Mouse (Mus musculus): ENCODE measurements around the gene Cfap44.

The Cfap44 gene

DNA sequence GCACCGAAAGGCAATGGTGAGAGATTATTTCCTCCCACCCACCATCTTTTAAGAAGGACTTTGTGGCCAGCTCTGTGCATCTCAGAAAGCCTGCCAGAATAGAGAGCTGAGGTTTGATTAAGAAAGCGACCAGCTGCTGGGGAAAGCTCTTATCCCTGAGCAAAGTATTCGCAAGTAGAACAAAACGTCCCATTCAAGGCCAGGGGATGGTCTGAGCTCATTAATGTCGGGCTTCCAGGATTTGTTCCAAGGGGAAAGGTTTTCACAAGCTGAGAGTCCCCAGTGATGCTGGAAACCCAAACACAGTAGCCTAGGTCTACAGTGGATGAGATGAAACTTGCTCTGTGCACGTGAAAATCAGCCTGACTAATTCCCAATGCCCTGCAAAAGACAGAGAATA is 99.3 kb downstream of the Cfap44 start:
- no peak for DNase-seq (ENCODE audit: low read depth in 2 of 2, low spot score in 2 of 2)

DNA sequence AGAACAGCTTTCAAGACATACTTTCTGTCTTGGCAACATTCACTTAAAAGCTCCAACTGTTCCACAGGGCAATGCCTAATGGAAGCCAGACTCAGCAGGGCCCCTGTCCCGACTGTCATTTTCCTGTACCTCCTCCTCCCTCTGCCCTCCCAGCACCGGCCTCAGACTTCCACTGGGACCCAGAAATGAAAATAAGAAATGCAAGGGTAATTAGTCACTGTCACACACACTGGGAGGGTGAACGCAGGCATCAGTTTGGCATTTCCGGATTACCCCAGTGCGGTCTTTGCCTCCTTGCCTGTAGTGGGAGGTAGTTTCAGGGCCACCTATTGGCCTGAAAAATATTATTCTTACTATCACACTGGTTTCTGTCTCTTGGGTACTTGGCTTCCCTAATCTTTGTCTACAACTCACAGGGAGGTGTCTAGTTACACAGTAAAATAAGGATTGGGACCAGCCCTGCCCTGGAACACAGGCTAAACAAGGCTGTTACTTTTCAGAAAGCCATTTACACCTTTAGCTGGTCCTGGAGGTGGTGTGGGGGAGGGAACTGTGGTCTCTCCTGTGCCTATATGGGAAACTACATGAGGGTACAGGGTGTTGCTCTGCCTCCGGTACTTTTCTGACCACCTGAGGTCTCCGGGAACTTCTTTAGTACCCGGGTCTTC is 100.0 kb downstream of the Cfap44 start:
- no peak for DNase-seq (ENCODE audit: low read depth in 2 of 2, low spot score in 2 of 2)

DNA sequence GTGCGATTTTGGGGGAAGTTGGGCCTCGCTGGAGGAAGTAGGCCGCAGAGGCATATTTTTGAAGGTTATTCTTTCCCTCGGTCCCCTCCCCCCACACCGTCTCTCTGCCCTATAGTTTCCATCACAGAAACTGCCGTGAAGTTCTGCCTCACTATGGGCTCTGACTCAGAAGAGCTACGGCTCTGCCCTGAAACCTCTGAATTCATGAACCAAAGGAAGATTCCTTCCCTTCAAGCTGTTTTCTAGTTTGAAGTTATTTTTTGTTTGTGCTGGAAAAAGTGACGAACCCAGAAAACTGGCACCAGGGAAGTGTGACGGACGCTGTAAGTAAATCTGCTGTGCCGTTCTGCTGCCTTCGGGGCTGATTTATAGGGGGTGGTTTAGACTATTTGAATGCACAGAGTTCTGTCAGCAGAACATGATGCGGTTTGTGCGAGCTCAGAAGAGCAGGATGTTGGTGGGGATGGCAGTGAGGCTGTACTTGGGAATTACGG is 102.4 kb downstream of the Cfap44 start:
- no peak for DNase-seq (ENCODE audit: low read depth in 2 of 2, low spot score in 2 of 2)

DNA sequence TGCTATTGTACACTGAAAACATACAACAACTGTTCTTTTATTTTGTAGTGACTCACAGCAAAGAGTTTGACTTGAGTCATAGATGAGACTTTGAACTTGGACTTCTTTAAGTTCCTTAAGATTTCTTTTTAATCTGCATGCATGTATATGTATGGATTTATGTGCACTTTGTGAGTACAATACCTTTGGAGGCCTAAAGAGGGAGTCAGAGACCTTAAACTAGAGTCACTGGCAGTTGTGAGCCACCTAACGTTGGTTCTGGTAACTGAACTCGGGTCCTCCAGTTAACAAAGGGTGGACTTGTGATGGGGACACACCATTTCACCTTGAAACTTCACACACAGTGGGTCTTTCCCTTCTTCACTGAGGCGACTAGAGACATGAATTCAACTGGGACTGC is 103.9 kb downstream of the Cfap44 start:
- no peak for DNase-seq (ENCODE audit: low read depth in 2 of 2, low spot score in 2 of 2)

DNA sequence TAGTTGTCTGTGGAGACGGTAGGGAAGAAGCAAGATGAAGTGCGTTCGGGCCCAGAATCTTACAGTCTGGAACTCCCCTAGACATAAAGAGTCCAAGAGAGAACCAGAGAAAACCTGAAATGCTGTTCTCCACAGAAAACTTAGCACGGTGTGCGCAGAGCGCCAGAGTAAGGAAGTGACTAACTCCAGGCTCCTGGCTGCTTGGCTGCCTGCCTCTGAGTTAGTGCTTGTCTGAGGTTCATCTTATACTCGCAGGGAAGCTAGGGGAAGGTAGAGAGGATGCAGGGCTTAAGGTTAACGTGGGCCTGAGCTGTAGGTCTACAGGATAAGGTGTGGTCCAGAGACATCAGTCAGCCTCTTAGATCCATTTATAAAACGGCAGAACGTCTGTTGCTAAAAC is 107.2 kb downstream of the Cfap44 start:
- DNase-seq (ENCODE audit: low read depth in 2 of 2, low spot score in 2 of 2) = no peak

DNA sequence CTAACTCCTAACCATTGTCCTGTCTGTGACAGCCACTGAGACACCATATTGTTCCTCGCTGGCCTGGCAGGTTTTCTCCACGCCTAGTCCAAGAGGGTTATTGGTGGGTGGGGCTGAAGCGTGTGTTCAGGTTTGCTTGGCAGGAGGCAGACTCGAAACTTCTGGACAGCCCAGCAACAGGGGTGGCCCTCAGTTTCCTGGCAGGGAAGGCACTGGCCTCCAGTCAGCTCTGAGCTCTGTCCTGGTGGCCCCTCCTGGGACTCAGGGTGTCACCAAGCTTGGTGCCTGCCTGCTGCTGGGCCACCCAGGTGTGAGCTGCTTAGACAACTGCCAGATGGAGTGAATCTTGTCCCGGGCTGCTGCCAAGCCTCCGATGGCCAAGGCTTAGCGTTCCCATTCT is 107.7 kb downstream of the Cfap44 start:
- DNase-seq (ENCODE audit: low read depth in 2 of 2, low spot score in 2 of 2) = no peak

DNA sequence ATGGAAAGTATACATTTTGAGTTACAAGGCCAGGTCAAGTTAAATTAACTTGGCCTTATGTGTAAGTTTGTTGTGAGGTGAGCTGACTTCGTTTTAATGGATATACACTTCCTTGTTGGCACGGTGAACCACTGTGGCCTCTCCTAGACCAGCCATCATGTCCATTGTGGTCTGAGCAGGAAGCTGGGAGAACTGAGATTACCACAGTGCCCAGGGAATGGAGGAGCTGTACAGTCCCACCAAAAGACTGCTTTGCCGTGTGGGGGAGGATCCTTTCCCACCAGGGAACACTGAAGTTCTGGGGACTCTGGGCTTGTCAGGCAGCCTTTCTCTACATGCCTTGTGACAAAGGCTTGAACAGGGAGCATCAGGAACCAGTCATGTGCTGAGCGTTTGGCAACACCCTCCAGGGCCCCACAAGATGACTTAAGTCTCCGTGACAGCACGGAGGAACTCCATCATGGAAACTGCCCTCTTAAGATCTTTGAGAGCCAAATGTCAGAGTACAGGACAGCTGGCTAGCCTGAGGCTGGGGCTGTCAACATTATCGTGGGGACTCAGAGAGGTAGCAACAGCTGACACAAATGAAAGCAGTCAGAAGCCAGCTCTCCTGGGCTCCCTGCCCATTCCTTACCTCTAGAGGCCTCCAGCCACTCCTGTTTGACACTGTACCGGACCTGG is 108.4 kb downstream of the Cfap44 start:
- DNase-seq (ENCODE audit: low read depth in 2 of 2, low spot score in 2 of 2) = no peak

DNA sequence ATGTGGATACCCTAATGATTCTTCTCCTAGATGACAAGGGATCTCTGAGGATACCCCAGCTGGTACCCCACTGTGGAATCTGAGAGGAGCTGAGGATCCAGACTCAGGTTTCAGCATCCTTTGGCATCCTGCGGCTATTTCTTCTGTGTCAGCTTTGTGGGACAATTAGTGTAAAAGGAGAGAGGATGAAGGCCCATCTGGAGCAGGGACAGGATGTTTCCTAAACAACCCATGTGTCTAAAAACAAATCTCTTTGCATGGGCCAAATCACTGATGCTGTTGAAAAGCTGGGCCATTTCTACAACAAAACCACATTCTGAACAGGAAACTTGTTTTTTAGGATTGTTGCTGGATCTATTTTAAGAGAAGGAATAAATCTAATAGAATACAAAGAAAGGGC is 110.6 kb downstream of the Cfap44 start:
- no peak for DNase-seq (ENCODE audit: low read depth in 2 of 2, low spot score in 2 of 2)

DNA sequence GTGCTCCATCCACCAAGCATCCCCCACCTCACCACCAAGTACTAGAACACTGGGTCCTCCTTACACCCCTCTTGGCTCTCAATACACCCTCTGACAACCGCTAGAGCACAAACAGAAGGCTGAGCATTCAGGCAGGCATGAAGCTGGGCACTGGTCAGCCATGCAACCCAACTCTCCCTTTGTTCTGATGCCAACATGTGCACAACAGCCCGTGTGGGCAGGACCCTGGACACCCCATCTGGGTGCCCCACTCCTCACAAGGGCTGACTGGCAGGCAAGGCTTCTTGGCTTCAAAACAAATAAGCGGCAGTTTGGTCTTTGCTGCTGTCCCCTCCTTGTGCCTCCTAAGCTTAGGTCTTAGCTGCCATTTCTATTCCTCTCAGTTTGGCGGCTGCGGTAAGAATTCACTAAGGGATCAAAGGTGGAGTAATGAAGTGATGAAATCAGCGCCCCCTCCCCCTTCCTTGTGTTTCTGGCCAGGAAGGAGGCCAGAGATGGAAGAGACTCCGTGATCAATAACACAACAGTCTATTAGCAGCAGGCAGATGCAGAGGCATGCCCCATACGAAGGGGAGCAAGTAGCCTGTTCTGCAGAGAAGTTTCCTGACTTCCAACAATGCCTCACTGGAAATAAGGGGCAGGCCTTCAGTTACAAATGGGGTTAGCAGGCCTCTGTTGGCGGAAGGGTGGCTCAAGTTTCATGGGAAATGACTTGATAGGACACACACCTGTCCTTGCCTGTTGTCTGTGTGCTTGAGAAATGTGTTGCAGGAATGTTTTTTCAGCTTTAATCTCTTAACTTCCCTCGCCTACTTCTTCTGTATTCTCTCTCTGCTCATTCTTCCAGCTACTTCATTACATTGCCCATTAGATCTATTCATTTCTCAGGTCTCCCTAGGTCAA is 112.7 kb downstream of the Cfap44 start:
- no peak for DNase-seq (ENCODE audit: low read depth in 2 of 2, low spot score in 2 of 2)

DNA sequence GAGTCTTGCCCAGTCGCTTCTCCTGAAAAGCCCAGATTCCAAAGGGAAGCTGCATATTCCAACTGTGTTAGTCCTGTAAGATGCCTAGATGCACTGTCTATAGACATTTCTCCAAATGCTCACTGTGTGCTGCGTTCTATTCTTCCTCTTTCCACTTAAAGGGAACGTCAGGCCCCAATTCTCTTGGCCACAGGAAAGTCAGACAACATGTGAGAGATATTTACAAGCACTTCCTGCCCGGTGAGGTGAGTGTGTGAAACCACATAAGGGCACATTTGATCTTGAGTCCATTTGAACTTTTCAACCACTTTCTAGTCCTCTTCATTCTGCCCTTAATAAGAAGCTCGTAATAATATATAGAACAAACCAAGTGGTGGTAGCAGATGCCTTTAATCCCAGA is 113.4 kb downstream of the Cfap44 start:
- no peak for DNase-seq (ENCODE audit: low read depth in 2 of 2, low spot score in 2 of 2)

DNA sequence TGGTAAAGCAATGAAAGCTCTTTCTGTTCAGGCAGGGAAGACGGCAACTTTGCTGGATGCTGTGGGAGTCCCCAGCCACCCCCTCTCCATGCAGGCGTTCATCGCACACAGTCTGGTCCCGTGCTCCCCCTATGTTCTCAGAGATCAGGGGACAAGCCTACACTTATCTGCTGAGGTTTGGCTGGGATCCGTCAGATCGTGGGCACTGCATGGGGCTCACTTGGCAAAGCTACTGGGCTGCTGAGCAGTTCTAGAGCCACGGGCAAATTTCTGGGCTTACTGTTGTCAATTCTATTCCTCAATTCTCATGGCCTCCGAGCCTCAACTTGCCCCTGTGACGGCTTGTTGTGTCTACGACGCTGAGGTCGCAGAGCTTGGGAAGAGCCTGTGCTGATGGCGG is 114.2 kb downstream of the Cfap44 start:
- no peak for DNase-seq (ENCODE audit: low read depth in 2 of 2, low spot score in 2 of 2)

DNA sequence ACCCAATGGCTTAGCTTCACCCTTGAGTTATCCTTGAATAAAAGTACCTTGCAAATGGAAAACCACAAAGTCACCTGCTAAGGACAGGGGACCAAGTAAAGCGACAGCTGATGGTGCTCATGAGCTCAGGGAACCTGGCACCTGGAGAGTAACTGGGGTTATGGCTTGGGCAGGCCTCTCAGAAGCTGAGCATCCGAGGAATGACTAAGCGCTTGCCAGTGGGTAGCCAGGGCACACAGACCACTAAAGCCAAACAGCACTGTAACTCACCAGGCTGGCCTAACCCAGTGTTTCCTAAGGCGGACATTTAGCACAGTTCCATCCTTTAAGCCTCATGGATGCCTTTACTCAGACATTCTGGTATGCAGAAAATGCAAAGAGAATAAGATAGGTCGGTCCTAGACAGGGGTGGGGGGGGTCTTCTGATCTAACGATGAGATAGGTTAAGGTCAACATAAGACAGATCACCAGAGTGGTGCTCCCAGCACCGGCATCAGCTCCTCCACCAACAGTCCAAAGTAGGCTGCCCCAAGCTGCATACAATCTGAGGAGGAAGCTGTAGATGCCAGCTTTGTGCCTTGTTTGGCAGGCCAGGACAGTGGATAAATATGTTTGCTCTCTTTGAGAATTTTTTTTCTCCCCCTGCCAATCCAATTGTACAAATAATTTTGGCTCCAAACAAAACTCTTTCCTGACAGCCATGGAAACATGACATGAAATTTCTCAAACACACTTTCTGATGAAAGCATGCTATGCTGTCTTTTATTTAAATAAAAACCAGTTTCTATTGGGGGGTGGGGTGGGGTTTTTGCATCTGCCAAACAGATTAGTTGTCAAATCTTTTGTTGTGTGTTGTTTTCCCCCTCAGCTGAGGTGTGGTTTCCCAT is 115.1 kb downstream of the Cfap44 start:
- DNase-seq (ENCODE audit: low read depth in 2 of 2, low spot score in 2 of 2) = no peak

DNA sequence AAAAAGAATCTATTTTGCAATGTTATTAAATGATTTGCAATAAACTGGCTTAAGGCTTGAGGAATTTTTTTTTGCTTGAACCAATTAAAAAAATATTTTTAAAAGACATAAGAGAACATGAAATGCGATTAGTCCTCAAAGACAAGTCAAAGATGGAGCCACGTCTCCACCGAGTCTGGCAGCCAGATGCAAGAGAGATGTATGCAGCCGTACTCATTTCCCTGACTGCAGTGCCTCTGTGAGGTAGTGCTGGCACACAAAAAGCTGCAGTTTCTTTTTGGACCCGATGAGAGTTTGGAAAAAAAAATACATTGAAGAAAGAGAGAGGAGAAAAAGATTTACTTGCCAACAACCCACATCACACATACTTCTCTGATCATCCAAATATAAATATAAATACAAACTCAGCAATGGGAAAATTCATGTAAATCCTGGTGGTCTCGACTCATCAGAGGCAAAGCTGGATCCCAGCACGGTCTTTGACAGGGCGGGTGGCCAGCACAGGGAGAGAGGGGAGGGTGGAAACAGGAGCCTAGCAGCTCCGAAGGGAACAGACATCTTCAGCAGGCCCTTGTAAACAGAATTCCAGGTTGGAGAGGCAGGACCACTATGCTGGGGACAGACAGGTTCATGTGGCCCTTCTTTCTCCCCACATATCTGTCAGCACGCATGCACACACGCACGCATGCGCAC is 116.1 kb downstream of the Cfap44 start:
- DNase-seq (ENCODE audit: low read depth in 2 of 2, low spot score in 2 of 2) = no peak

DNA sequence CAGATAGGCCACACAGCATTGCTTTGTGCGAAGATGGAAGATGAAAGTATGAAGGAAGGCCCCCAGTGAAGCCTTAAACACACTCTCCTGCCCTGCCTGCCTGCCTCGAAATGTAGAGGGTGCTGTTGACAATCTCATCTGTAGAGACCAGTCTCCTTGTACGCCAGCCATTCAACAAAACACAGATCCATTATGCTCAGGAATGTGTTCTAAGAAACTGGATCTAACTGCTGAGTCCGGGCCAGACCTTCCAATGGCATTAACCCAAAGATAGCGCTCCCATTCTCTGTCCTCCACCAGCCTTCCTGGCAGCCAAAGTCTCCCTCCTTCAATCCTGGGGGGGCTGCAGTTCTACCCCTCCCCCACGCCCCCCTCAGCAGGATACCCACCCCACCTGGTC is 121.9 kb downstream of the Cfap44 start:
- no peak for DNase-seq (ENCODE audit: low read depth in 2 of 2, low spot score in 2 of 2)

DNA sequence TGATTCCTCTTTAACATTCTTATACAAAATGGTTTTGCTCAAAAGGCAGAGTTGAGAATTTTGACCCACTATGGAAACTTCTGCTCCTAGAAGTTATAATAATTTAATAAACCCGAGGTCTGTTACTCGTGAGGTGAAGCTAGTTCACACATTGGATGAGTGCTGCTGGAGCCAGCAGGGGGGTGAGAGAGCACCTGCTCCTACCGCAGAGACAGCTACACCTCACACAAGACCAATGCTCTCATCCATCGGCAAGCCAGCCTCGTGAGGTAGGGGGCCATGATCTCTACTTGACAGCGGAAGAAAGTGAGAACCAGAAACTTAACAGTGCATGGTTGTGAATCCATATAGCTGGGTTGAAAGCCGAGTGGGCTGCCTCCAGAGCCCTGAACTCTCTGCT is 129.0 kb downstream of the Cfap44 start:
- DNase-seq (ENCODE audit: low read depth in 2 of 2, low spot score in 2 of 2) = no peak

DNA sequence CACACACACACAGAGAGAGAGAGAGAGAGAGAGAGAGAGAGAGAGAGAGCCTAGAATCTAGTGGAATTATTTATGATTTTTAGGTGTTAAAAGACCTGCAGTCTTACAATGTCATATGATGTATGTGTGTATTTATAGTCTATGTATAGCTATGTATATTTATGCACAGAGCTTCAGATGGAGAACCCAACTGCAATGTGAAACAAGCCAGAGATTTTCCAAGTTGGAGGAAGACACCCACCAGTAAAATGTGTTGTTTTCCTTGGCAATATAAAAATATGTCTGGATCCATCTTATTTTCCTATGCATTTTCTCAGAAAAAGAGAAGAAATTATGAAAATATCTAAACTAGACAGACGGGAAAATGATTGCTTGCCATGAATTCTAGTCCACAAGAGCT is 131.4 kb downstream of the Cfap44 start:
- DNase-seq (ENCODE audit: low read depth in 2 of 2, low spot score in 2 of 2) = no peak

DNA sequence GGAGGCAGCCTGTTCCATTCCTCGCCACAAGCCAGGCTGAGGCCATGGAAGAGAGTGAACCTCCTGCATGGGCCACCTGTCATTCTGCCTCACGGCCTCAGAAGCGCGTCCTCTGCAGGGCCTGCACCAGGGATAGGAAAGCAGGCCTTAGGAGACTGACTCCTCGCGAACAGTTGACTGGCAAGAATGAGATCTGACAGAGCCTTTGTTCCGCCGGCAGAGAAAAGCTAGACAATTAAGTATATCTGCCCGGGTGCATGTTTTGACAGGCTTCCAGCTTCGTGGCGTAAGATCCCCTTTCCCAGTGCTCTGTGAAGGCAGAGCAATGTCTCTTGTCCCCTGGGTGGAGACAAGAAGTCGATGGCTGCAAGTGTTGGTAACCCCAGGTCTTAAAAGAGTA is 132.1 kb downstream of the Cfap44 start:
- DNase-seq (ENCODE audit: low read depth in 2 of 2, low spot score in 2 of 2) = no peak

DNA sequence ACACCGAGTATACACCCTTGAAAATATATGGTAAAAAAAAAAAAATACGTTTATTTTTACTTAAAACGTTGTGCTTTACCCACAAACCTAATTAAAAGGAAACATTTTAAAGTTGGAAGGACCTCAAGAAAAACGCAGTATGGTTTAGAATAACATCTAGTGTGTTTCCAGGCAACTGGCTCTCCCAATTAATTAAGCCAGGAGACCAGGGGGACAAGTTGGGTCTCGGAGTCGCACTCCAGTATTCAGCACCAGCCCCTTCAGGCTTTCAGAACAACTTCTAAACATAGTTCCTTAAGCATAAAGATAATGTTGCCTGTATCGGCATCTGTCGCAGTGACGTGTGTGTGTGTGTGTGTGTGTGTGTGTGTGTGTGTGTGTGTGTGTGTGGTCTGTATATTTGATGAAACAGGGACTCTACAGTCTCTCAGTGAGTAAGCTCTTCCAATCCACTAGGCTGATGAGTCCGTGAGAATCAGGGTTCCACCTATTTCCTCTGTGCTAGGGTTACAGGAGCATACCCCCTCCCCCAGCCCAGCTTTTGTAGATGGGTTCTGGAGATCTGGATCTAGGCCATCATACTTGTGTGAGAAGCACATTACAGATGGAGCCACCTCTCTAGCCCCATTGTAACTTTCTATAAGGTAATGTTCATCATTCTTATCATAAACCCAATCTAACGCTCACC is 132.8 kb downstream of the Cfap44 start:
- no peak for DNase-seq (ENCODE audit: low read depth in 2 of 2, low spot score in 2 of 2)

DNA sequence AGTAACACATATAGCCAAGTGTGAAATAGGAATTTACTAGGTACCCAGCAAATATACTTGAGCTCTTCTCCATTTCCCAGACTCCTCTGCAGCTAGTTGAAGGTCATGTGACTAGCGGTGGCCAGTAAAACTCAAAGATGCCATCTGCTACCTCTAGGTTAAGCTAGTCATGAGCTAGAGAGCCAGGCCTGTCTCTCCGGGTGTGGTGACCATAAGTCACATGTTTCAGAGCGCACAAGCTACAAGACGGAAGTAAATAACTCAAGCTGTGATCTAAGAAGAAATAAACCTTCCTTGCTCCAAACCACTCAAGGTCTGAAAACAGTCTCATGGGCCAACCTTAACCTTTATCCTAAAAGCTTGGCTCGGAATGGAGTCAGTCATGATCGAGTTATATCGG is 134.4 kb downstream of the Cfap44 start:
- no peak for DNase-seq (ENCODE audit: low read depth in 2 of 2, low spot score in 2 of 2)

DNA sequence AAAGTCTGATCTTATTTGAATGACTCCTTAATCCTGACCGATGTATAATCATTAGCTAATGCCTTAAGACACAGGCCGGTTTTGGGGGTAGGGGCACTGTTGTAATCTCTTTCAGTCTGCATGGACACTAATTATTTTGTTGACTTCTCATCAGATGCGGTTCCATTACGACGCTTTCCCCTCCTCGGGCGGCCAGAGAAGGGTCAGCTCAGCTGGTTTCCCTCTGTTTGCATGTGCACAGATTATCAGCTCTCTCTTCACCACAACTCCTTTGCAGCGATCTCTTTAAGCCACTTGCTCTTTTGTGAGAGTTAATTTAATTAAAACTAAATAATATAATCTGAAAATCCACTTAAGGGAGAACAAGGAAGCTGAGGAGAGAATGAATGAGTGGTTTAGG is 135.1 kb downstream of the Cfap44 start:
- DNase-seq (ENCODE audit: low read depth in 2 of 2, low spot score in 2 of 2) = no peak

Data from CD8-positive naive resting alpha-beta T cell, adult 2 months (primary cell).